Mouse (Mus musculus): Measurements from ENCODE around the gene Tmem247. TPM values are rescaled to one million over a fixed set of nuclear protein-coding genes. Genes with fewer than 3 reads are reported as not detected.

The Tmem247 gene
- polyA plus RNA-seq, 1 experiment from 2014 or later: not detected

DNA sequence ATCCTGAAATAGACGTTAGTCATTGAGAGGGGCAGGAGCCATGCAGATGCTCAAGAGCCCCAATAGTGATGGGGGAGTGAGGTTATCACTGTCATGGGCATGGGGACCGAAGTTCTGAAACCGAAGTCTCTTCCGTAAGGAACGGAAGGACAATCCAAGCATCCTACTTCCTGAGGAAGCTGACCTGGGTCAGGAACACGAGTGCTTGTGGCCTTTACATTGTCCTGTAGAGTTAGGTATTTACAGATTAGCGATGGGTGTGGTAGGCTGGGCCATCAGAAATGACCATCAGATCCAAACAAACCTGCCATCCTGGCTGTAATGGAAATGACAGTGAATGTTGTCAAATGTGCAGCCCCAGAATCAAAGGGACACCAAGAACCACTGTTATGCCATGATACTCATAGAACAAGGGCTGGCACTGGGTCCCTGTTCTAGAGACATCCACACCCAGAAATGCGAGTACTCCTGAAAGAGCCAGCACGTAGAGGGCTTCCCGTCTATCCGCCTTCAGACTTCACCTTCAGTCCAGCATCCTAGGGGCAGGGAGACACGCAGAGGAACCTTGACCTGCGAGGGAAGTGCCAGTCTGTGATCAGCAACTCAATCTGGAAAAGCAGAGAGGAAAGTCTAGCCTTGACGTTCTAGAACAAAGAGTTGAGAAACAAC, 14.6 kb upstream of the Tmem247 start:
- in situ Hi-C loops (cut with MboI; ENCODE audit: low pct_unique_long_range_greater_than_20kb): loop anchor here (10.0 kb wide), 1 partner anchor 738 kb away; the partner anchor contains the start of gene Prkce
- CTCF ChIA-PET: interaction anchor here (1.5 kb wide), 1 partner anchor 13 kb away, joined by 4 read pairs; no protein-coding TSS in a partner anchor
- no peak for TF ChIP-seq CTCF (IDR thresholded peaks at IDR 0.05)
- POLR2A ChIA-PET: interaction anchor here (0.5 to 0.6 kb wide), 2 partner anchors 409 to 1085 kb away, joined by 3 read pairs; no protein-coding TSS in a partner anchor
- no peak for ATAC-seq
- no peak for DNase-seq (ENCODE audit: low read depth, low spot score)
- no peaks in the 10 kb centered on the region for H3K27me3 ChIP-seq

DNA sequence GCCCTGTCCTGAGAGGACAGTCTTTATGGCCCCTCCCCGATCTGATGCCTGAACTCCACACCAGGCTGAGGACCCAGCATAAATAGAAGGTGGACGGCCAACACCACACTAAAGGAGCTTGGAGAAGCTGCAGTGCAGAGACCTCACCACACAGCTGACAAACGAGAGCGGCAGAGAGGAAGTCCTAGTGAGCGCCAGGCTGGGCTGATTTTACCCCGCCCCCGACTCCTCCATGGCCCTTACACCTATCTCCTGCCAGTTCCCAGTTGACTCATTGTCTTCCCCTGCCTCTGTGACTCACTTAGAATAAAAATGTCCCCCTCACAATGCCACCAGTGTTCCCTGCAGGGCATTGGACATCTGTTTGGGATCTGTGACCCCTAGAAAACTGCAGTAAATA, 13.6 kb upstream of the Tmem247 start:
- in situ Hi-C loops (cut with MboI; ENCODE audit: low pct_unique_long_range_greater_than_20kb): loop anchor here (10.0 kb wide), 1 partner anchor 739 kb away; the partner anchor contains the start of gene Prkce
- POLR2A ChIA-PET: no interaction called here
- ATAC-seq (no peak), DNase-seq (ENCODE audit: low read depth, low spot score) (no peak)
- H3K27me3 ChIP-seq: no peaks in the 10 kb centered on the region
- CTCF ChIA-PET: interaction anchor here (0.7 to 1.2 kb wide), 2 partner anchors 40 to 141 kb away, joined by 3 read pairs; no protein-coding TSS in a partner anchor
- TF ChIP-seq CTCF (IDR thresholded peaks at IDR 0.05): no peak

DNA sequence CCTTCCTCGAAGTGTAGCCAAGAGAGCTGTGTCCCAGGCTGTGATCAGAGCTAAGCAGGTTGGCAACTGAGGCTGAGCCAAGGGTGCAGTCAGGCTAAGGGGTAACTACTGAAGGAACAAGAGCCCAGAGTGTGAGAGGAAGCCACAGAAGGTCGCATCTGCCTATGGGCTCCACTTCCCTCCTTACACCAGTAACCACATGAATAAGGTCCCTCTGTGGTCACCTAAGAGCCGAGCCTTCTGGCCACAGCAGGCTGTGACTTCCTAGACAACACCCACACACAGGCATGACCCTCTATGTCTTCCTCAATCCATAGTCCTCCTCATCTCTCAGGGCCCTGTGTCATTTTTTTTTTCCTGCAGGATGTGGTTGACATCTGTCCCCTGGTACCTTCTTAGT, 12.9 kb upstream of the Tmem247 start:
- in situ Hi-C loops (cut with MboI; ENCODE audit: low pct_unique_long_range_greater_than_20kb): loop anchor here (10.0 kb wide), 1 partner anchor 739 kb away; the partner anchor contains the start of gene Prkce
- ChIA-PET CTCF (interaction anchor here (1.2 kb wide), 1 partner anchor 40 kb away, joined by 3 read pairs; no protein-coding TSS in a partner anchor), POLR2A (no interaction called here)

DNA sequence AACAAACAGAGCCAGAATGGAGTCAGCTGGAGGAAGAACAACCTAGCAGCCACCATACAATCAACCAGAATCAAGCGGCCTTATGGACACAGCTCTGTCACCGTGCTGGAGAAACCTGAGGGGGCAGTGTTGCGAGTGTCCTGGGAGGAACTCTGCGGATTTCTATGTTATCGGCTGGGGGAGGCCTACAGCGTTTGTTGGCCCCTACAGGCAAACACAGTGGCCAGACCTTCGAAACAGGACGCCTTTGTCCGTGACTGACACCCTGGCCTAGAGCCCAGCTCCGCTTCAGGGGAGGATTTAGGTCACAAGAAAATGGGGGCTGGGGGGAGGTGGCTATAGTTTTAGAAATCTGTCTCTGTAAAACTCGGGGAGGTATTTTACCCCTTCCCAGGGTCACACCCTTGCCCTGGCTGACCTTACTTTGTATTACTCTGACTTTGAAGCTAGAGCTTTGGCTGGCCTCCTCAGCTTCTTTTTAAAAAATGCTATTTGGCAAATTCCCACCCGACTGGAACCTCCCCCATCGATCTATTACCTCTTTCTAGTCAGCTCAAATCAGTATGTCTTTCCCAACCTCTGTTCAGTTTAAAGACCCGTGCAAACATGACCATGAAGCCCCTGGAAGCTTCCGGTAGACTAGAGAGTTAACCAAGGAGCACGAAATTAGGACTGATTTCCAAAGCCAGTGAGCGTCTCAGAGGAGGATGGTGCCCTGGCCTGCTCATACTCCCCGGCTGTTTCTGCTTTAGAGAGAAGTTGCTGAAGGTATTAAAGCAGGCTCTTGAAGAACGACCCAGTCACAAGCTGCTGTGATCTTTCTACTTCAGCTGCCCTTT, 11.6 kb upstream of the Tmem247 start:
- CTCF ChIA-PET: interaction anchor here (0.7 to 3.3 kb wide), 22 partner anchors 9 to 449 kb away, joined by 3 to 17 read pairs (median 5); no protein-coding TSS in a partner anchor
- H3K27me3 ChIP-seq: no peaks in the 10 kb centered on the region
- DNase-seq (ENCODE audit: low read depth, low spot score): no peak
- POLR2A ChIA-PET: no interaction called here
- peak; percentile 26 for TF ChIP-seq CTCF (IDR thresholded peaks at IDR 0.05)
- in situ Hi-C loops (cut with MboI; ENCODE audit: low pct_unique_long_range_greater_than_20kb): loop anchor here (5.0 to 10.0 kb wide), 4 partner anchors 93 to 741 kb away; partner anchors contain the start of gene Prkce
- ATAC-seq: no peak

More for the DNA sequence above, 12.9 kb upstream of the Tmem247 start:
- no peaks in the 10 kb centered on the region for H3K27me3 ChIP-seq
- no peak for ATAC-seq
- no peak for TF ChIP-seq CTCF (IDR thresholded peaks at IDR 0.05)
- no peak for DNase-seq (ENCODE audit: low read depth, low spot score)

DNA sequence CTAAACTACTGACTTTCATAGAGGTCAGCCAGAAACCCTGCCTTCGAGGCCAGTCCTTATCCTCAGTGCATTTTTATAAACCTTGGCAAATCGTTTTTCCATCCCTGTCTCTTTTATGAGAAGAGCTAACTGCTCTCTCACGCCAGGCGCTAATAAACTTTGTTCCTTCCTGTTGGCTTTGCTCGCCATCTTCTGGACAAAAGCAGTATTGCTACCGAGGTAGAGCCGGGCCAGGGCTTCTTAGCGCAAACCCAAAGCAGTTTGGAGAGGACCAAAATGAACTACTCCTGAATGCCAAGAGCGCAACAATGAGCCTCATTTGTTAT, 11.0 kb upstream of the Tmem247 start:
- peak; percentile 94 for TF ChIP-seq CTCF (IDR thresholded peaks at IDR 0.05)
- in situ Hi-C loops (cut with MboI; ENCODE audit: low pct_unique_long_range_greater_than_20kb): loop anchor here (5.0 to 10.0 kb wide), 4 partner anchors 94 to 741 kb away; partner anchors contain the start of gene Prkce
- ChIA-PET POLR2A (no interaction called here), CTCF (interaction anchor here (0.6 to 3.3 kb wide), 22 partner anchors 8 to 449 kb away, joined by 3 to 17 read pairs (median 5); no protein-coding TSS in a partner anchor)
- ATAC-seq: peak; percentile 59
- no peak for DNase-seq (ENCODE audit: low read depth, low spot score)
- no peaks in the 10 kb centered on the region for H3K27me3 ChIP-seq

DNA sequence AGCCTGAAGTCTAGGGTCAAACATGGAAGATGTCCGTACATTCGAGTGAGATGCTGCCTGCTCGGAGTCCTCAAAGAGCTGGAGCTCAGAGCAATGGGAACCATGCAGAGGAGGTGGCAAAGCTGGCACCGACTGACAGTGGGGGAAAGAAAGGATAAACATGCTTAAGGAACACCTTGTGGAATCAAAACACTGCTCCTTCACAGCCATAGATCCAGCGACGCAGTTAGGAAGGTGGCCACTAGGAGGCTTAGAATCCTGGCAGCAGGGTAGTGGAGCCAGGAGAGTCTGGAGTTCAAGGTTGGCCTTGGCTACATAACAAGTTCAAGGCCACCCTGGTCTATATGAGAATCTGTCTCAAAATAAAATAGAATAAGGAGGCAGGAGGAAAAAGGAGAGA, 10.5 kb upstream of the Tmem247 start:
- TF ChIP-seq CTCF (IDR thresholded peaks at IDR 0.05): peak; percentile 6
- in situ Hi-C loops (cut with MboI; ENCODE audit: low pct_unique_long_range_greater_than_20kb): loop anchor here (5.0 to 10.0 kb wide), 4 partner anchors 94 to 742 kb away; partner anchors contain the start of gene Prkce
- H3K27me3 ChIP-seq: no peaks in the 10 kb centered on the region
- ChIA-PET CTCF (interaction anchor here (0.6 to 3.3 kb wide), 14 partner anchors 10 to 430 kb away, joined by 3 to 17 read pairs (median 6); no protein-coding TSS in a partner anchor), POLR2A (no interaction called here)
- ATAC-seq (no peak), DNase-seq (ENCODE audit: low read depth, low spot score) (no peak)

DNA sequence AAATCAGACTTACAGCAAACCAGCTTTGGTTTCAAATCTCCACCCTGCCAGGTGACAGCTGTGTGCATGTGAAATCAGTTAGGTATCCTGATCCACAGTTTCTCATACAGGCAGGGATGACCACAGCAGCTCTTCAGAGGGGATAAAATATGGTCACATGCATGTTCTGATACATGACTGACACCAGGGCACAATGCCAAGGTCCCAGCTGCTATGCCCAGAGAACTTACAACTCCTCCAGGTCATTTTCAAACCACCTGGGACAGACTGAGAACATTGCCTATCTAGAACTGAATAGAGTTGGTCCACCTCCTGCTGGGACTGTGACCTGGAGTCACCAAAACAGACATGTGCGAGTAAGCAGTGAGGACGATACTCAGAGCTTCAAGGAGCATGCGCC, 10.1 kb upstream of the Tmem247 start:
- ATAC-seq (no peak), DNase-seq (ENCODE audit: low read depth, low spot score) (no peak)
- no peaks in the 10 kb centered on the region for H3K27me3 ChIP-seq
- in situ Hi-C loops (cut with MboI; ENCODE audit: low pct_unique_long_range_greater_than_20kb): loop anchor here (5.0 to 10.0 kb wide), 4 partner anchors 95 to 742 kb away; partner anchors contain the start of gene Prkce
- ChIA-PET POLR2A (no interaction called here), CTCF (interaction anchor here (0.7 to 3.3 kb wide), 5 partner anchors 31 to 422 kb away, joined by 3 to 17 read pairs (median 6); no protein-coding TSS in a partner anchor)
- TF ChIP-seq CTCF (IDR thresholded peaks at IDR 0.05): no peak

DNA sequence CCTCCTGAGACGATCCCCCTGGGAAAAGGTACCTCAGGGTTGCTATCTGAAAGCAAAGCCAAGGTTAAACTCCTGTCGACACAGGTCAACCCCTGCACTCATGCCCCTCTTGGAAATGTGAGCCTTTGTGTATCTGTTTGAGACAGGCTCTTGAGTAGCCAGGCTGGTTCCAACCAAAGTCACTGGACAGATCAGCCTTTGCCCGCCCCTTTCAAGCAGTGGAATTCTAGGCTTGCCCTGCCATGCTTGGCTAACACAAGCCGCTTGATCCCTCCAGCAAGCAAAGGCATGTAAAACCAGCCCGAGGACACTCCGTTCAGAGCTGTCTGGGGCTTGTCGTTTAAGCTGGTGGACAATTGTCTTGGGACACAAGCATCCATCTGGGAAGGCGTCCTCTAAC, 8.8 kb upstream of the Tmem247 start:
- no peaks in the 10 kb centered on the region for H3K27me3 ChIP-seq
- no peak for TF ChIP-seq CTCF (IDR thresholded peaks at IDR 0.05)
- DNase-seq (ENCODE audit: low read depth, low spot score) (no peak), ATAC-seq (no peak)
- ChIA-PET POLR2A (no interaction called here), CTCF (interaction anchor here (1.1 to 1.9 kb wide), 3 partner anchors 135 to 422 kb away, joined by 3 to 5 read pairs (median 4); no protein-coding TSS in a partner anchor)
- in situ Hi-C loops (cut with MboI; ENCODE audit: low pct_unique_long_range_greater_than_20kb): loop anchor here (5.0 to 10.0 kb wide), 4 partner anchors 96 to 744 kb away; partner anchors contain the start of gene Prkce

DNA sequence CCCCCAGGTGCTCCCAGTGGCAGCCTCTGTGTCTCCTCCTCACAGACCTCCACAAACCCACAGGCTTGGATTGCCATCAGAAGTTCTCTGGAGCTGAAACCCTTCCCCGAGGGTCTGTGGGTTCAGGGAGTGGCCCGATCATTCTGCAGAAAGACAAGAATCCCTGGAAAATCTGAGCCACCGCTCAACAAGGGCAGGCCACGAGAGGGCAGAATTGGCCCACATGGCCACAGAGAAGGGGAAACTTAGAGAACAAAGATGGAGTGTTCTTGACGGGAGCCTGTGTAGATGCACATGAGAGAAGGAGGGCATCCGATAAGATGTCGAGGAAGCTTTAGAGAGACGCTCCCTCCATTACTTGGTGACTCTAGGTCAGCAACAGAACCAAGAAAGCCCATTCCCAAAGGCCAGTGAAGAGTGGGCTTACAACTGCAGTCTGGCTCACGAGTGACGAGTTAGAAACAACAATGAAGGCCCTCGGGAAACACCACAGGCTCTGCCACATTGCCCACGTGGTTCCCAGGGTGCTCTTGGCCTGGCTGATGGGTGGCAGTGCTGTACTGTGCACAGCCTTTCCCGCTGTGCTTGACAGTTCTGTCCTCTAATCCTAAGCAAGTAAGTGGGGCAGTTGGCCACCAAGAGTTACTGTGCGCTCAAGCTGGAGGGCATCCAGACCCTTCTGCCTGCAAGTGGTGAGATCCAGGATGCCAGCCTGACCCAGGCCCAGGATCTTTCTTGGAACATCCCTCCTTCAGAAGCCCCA, 7.2 kb upstream of the Tmem247 start:
- POLR2A ChIA-PET: no interaction called here
- peak; percentile 67 for TF ChIP-seq CTCF (IDR thresholded peaks at IDR 0.05)
- in situ Hi-C loops (cut with MboI; ENCODE audit: low pct_unique_long_range_greater_than_20kb): loop anchor here (5.0 to 10.0 kb wide), 4 partner anchors 98 to 745 kb away; partner anchors contain the start of gene Prkce
- ATAC-seq: no peak
- H3K27me3 ChIP-seq: no peaks in the 10 kb centered on the region
- CTCF ChIA-PET: interaction anchor here (1.9 kb wide), 1 partner anchor 424 kb away, joined by 5 read pairs; no protein-coding TSS in a partner anchor
- no peak for DNase-seq (ENCODE audit: low read depth, low spot score)

Data from Patski (cell line).